Mouse (Mus musculus): ENCODE data around the gene Eepd1.

Gene Eepd1

GRCm38 (mm10) chr9:25535487-25535886 lies 54.1 kb downstream of the Eepd1 start:
- DNase-seq (ENCODE audit: low spot score): no peak

GRCm38 (mm10) chr9:25539461-25539860 lies 58.1 kb downstream of the Eepd1 start:
- no peak for DNase-seq (ENCODE audit: low spot score)

GRCm38 (mm10) chr9:25541355-25541754 lies 60.0 kb downstream of the Eepd1 start:
- no peak for DNase-seq (ENCODE audit: low spot score)

GRCm38 (mm10) chr9:25545212-25545611 lies 63.9 kb downstream of the Eepd1 start:
- DNase-seq (ENCODE audit: low spot score): no peak

- no peak for DNase-seq (ENCODE audit: low spot score)
Measured at GRCm38 (mm10) chr9:25549130-25550060, 68.0 kb downstream of the Eepd1 start.

GRCm38 (mm10) chr9:25550196-25550595 lies 68.8 kb downstream of the Eepd1 start:
- DNase-seq (ENCODE audit: low spot score): no peak

GRCm38 (mm10) chr9:25552532-25552931 lies 71.2 kb downstream of the Eepd1 start:
- no peak for DNase-seq (ENCODE audit: low spot score)

- no peak for DNase-seq (ENCODE audit: low spot score)
Measured at GRCm38 (mm10) chr9:25554246-25554803, 73.0 kb downstream of the Eepd1 start.

GRCm38 (mm10) chr9:25555261-25555660 lies 73.9 kb downstream of the Eepd1 start:
- DNase-seq (ENCODE audit: low spot score): no peak

GRCm38 (mm10) chr9:25556008-25556407 lies 74.7 kb downstream of the Eepd1 start:
- DNase-seq (ENCODE audit: low spot score): no peak

- DNase-seq (ENCODE audit: low spot score): no peak
Measured at GRCm38 (mm10) chr9:25557378-25557777, 76.0 kb downstream of the Eepd1 start.

GRCm38 (mm10) chr9:25558834-25559233 lies 77.5 kb downstream of the Eepd1 start:
- DNase-seq (ENCODE audit: low spot score): no peak

GRCm38 (mm10) chr9:25560016-25560758 lies 78.8 kb downstream of the Eepd1 start:
- no peak for DNase-seq (ENCODE audit: low spot score)

- no peak for DNase-seq (ENCODE audit: low spot score)
Measured at GRCm38 (mm10) chr9:25561143-25561542, 79.8 kb downstream of the Eepd1 start.

- no peak for DNase-seq (ENCODE audit: low spot score)
Measured at GRCm38 (mm10) chr9:25563806-25564205, 82.5 kb downstream of the Eepd1 start.

GRCm38 (mm10) chr9:25567071-25567470 lies 85.7 kb downstream of the Eepd1 start:
- no peak for DNase-seq (ENCODE audit: low spot score)

- no peak for DNase-seq (ENCODE audit: low spot score)
Measured at GRCm38 (mm10) chr9:25568783-25569182, 87.4 kb downstream of the Eepd1 start.

- no peak for DNase-seq (ENCODE audit: low spot score)
Measured at GRCm38 (mm10) chr9:25570011-25570410, 88.7 kb downstream of the Eepd1 start.

GRCm38 (mm10) chr9:25570436-25570835 lies 89.1 kb downstream of the Eepd1 start:
- peak; percentile 58 for DNase-seq (ENCODE audit: low spot score)

- DNase-seq (ENCODE audit: low spot score): no peak
Measured at GRCm38 (mm10) chr9:25571381-25571780, 90.0 kb downstream of the Eepd1 start.

- DNase-seq (ENCODE audit: low spot score): no peak
Measured at GRCm38 (mm10) chr9:25573753-25574152, 92.4 kb downstream of the Eepd1 start.

GRCm38 (mm10) chr9:25574186-25574585 lies 92.8 kb downstream of the Eepd1 start:
- DNase-seq (ENCODE audit: low spot score): no peak

All from layer of hippocampus, adult 11-12 months (tissue).